Mouse (Mus musculus) kidney, postnatal 0 days (tissue): ENCODE data around the gene Apba2. TPM values are rescaled to one million over a fixed set of nuclear protein-coding genes. Genes with fewer than 3 reads are reported as not detected.

Source experiments
- ATAC-seq: fragments of 200-750 bp; cut with Nextera tagmentation; replicated peaks from 2 replicates; pipeline ENCODE4 v1.8.0; 2017; ENCODE audit warnings: low read depth, moderate number of reproducible peaks, moderate TSS enrichment, moderate library complexity; ENCODE audit not compliant: low FRiP score
- DNase-seq: peaks from one replicate; pipeline ENCODE4 v3.0.0-alpha.2; 2016; ENCODE audit warnings: low spot score
- H3K27ac ChIP-seq: fragments of 300-500 bp; sonication (generic); 2 replicates; pipeline ENCODE4 v1.5.1; 2014; ENCODE audit warnings: mild to moderate bottlenecking
- H3K27me3 ChIP-seq: fragments of 300-500 bp; sonication (generic); 2 replicates; pipeline ENCODE4 v1.6.1; 2014; ENCODE audit warnings: low read length, mixed read lengths; ENCODE audit not compliant: insufficient read depth
- H3K36me3 ChIP-seq: fragments of 300-500 bp; sonication (generic); 2 replicates; pipeline ENCODE4 v1.6.1; 2014; ENCODE audit warnings: low read length, mixed read lengths; ENCODE audit not compliant: insufficient read depth
- H3K4me1 ChIP-seq: fragments of 300-500 bp; sonication (generic); replicated peaks from 2 replicates; pipeline ENCODE4 v1.6.1; 2014; ENCODE audit warnings: antibody characterized with exemption, low read length, mixed read lengths; ENCODE audit not compliant: insufficient read depth
- H3K4me2 ChIP-seq: fragments of 300-500 bp; sonication (generic); 2 replicates; pipeline ENCODE4 v1.6.1; 2014; ENCODE audit warnings: mild to moderate bottlenecking, low read length, moderate library complexity, mixed read lengths
- H3K4me3 ChIP-seq: fragments of 300-500 bp; sonication (generic); replicated peaks from 2 replicates; pipeline ENCODE4 v1.5.1; 2014; ENCODE audit warnings: low read depth, low read length
- H3K9ac ChIP-seq: fragments of 300-500 bp; sonication (generic); 2 replicates; pipeline ENCODE4 v1.6.1; 2014; ENCODE audit warnings: low read depth, low read length
- H3K9me3 ChIP-seq: fragments of 300-500 bp; sonication (generic); replicated peaks from 2 replicates; pipeline ENCODE4 v1.6.1; 2016; ENCODE audit warnings: low read length, inconsistent platforms, mixed read lengths
- CTCF ChIP-seq: IDR thresholded peaks from 2 replicates; pipeline ENCODE4 v1.5.1; 2016; ENCODE audit warnings: antibody characterized with exemption, low read depth, mild to moderate bottlenecking, moderate library complexity
- WGBS: fragments of 180-500 bp; shearing (Covaris S2); extraction: QIAGEN DNeasy Blood & Tissue Kit; methylation state at CpG from one replicate; pipeline ENCODE4 v1.1.7; 2014; 5-methylcytosine and 5-hydroxymethylcytosine counted together
- polyA plus RNA-seq: library from polyadenylated mRNA; unstranded; fragments of >200 nt; fragmentation: Nextera tagmentation; extraction: Ambion mirVana; gene quantifications from 2 replicates; pipeline ENCODE4 v1.2.1, GENCODE M21; 2015

The Apba2 gene
- polyA plus RNA-seq, 1 experiment from 2014 or later = 1.7 TPM

DNA sequence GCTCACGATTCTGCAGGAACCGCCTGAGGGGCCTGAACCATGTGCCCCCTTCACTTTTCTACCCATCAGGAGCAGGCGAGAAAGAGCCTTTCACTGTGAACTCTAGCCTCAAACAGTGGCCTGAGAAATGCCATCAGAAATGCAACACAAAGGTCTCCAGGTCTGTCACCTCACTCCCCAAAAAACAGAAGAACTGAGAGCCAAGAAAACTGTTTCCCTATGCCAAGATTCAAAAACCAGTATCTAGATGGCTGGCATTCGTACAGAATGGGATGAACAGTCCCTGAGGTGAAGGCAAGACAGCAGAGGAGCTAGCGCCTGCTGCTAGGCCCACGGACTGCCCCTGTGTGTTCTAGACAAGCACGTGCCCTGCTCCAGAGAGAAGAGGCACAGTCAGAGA, 253.6 kb downstream of the Apba2 start:
- no peaks in the 10 kb centered on the region for H3K27me3 ChIP-seq
- H3K9me3 ChIP-seq = no peaks in the 10 kb centered on the region
- H3K9ac ChIP-seq = no peak overlapping the region
- no peak for TF ChIP-seq CTCF
- no peaks in the 10 kb centered on the region for H3K36me3 ChIP-seq
- 87% methylated on average over 7 of the region's 7 CpGs for WGBS
- no peak overlapping the region for H3K4me2 ChIP-seq
- H3K4me3 ChIP-seq = no peak overlapping the region
- DNase-seq = no peak
- ATAC-seq = no peak
- H3K27ac ChIP-seq = no peak overlapping the region
- H3K4me1 ChIP-seq = no peaks in the 10 kb centered on the region

DNA sequence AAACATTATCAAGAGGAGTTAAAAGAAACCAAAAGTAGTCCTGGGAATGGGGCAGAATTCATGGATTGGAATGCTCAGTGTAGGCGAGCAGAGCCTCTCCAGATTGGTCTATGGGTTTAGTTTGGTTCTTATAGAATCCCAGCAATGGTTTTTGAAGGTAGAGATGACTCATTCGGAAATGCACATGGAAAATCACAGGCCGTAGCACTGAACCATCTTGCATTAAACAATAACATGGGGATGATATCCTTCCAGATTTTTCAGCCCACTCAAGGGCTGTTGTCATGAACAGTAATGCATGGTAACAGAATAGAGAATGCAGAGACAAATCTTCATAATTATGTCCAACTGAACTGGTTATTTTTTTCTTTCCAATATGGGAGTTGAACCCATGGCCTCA, 264.1 kb downstream of the Apba2 start:
- ATAC-seq (no peak), DNase-seq (no peak)
- H3K9me3 ChIP-seq = no peaks in the 10 kb centered on the region
- H3K9ac ChIP-seq = no peak overlapping the region
- 81% methylated on average over 3 of the region's 3 CpGs for WGBS
- H3K4me1 ChIP-seq = no peaks in the 10 kb centered on the region
- no peaks in the 10 kb centered on the region for H3K36me3 ChIP-seq
- no peak for TF ChIP-seq CTCF
- no peak overlapping the region for H3K27ac ChIP-seq
- no peak overlapping the region for H3K4me3 ChIP-seq
- no peak overlapping the region for H3K4me2 ChIP-seq
- no peaks in the 10 kb centered on the region for H3K27me3 ChIP-seq

DNA sequence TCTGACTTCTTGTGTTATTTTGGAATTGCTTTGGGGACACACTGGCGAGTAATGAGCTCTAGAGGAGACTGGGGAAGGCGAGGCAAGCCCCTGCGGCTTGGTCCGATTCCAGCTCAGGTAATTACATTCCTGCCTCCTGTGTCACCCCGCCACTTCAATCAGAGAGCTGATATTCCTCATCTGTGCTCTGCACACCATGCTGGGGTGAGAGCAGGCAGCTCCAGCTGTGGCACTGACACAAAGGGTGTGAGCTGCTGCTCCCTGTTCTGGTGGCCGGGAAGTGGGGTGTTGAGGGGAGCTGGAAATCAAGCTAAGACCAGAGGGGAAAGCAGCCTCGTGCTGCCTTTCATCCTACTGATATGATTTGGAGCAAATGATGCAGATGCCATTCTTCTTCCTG, 268.3 kb downstream of the Apba2 start:
- WGBS = 60% methylated on average over 7 of the region's 7 CpGs
- no peak for DNase-seq
- H3K27ac ChIP-seq = no peak overlapping the region

DNA sequence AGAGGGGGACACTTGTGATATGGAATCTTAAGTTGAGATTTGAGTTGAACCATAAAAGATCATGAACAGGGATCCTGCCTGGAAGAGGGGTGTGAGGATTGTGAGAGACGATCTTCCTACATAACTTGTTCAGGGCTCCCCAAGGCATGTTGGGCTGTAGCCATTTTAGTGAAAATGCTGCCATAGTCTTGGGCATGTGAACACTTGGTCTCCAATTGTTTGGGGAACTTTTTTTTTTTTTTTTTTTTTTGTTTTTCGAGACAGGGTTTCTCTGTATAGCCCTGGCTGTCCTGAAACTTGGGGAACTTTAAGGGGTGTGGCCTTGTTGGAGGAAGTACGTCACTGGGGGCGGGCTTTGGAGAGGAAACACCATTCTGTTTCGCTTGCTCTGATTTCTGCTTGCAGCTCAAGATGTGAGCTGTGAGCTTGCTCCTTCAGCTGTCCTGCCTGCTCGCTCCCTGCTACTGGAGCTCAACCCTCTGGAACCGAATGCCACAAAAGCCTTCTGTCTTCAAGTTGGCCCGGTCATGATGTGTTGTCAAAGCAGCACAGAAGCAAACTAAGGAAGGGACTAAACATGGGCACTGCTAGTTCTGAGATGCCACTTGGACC, 269.4 kb downstream of the Apba2 start:
- Histone ChIP-seq H3K36me3 (no peaks in the 10 kb centered on the region), H3K27me3 (no peaks in the 10 kb centered on the region), H3K9me3 (no peaks in the 10 kb centered on the region), H3K27ac (no peak overlapping the region), H3K4me3 (no peak overlapping the region), H3K4me1 (no peaks in the 10 kb centered on the region), H3K9ac (no peak overlapping the region), H3K4me2 (peak overlapping the region; percentile 40)
- 51% methylated on average over 8 of the region's 8 CpGs for WGBS
- peak; percentile 41; the same call in 1 of the 2 replicates for ATAC-seq
- no peak for TF ChIP-seq CTCF
- DNase-seq = peak; percentile 58

More for the DNA sequence above, 268.3 kb downstream of the Apba2 start:
- Histone ChIP-seq H3K9ac (no peak overlapping the region), H3K4me1 (no peaks in the 10 kb centered on the region), H3K27me3 (no peaks in the 10 kb centered on the region), H3K4me3 (no peak overlapping the region), H3K36me3 (no peaks in the 10 kb centered on the region), H3K4me2 (no peak overlapping the region), H3K9me3 (no peaks in the 10 kb centered on the region)
- TF ChIP-seq CTCF = no peak
- ATAC-seq = no peak

DNA sequence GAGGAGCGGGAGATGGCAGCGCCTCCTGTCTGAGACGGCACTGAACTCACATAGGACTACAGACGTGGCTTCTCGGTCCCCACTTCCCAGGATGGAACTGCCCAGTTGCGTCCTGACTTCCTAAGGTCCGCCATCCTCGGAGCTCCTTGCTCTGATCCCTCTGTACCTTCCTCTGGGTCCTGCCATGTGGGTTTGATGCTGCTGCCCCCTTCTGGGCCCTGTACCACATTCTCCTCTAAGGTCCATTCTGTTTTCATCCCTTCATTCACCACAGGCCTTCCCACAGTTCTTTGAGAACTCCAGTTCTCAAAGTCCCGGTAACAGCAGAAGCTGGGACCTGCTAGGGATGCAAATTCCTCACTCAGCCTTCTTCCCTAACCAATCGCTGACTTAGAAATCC, 272.0 kb downstream of the Apba2 start:
- no peak overlapping the region for H3K9ac ChIP-seq

DNA sequence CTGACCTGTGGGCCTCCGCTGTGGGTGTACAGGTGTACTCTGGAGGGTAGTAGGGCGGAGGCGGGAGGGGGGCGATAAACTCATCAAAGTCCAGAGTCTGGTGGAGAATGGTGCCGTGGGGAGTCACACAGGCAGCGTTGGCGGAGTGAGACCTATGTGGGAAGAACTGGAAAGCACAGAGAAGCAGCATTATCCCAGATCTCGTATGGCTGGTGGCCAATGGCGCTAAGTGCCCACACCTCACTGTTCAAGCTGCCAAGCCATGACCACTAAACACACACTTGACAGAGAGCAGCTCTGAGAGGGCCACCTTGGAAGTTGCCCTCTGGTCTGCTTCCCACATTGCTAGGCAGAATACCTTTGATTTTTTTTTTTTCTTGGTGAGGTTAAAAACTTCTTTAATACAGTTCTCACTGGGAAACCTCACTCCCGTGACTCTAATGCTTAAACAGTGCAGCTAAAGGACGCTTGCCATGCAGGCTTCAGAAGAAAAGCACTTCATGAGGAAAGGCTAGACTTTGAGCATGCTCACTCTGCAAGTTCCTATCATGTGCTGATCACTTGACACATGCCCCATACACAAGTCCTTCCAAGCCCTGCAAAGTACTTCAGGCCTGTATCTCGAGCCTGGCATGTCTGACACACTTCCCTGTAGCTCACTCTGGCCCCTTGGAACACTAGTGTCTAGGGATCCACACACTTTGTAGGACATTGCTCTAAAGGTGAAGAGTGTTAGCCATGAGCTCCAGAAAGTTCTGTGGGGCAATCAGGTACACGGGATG, 275.4 kb downstream of the Apba2 start:
- 79% methylated on average over 13 of the region's 13 CpGs for WGBS
- Histone ChIP-seq H3K27me3 (no peaks in the 10 kb centered on the region), H3K27ac (no peak overlapping the region), H3K4me1 (no peaks in the 10 kb centered on the region), H3K4me2 (no peak overlapping the region), H3K9me3 (no peaks in the 10 kb centered on the region), H3K4me3 (no peak overlapping the region), H3K9ac (no peak overlapping the region), H3K36me3 (no peaks in the 10 kb centered on the region)
- DNase-seq (no peak), ATAC-seq (no peak)
- no peak for TF ChIP-seq CTCF

More for the DNA sequence above, 272.0 kb downstream of the Apba2 start:
- H3K4me3 ChIP-seq = no peak overlapping the region
- H3K4me1 ChIP-seq = no peaks in the 10 kb centered on the region
- 44% methylated on average over 10 of the region's 10 CpGs for WGBS
- no peak for DNase-seq
- no peak for ATAC-seq
- TF ChIP-seq CTCF = peak; percentile 39
- no peak overlapping the region for H3K27ac ChIP-seq
- H3K27me3 ChIP-seq = no peaks in the 10 kb centered on the region
- no peak overlapping the region for H3K4me2 ChIP-seq
- no peaks in the 10 kb centered on the region for H3K9me3 ChIP-seq
- H3K36me3 ChIP-seq = no peaks in the 10 kb centered on the region
